Mouse (Mus musculus): Measurements from ENCODE around the gene Srpk2.

GRCm38 (mm10) chr5:23713401-23714335, 29.3 kb upstream of the Srpk2 start:
- TF ChIP-seq CTCF (IDR thresholded peaks at IDR 0.05; ENCODE audit: insufficient read depth, low read depth, low read length) (no peak), POLR2A (IDR thresholded peaks at IDR 0.05; ENCODE audit: insufficient read depth, low read depth, low read length) (no peak)

Data from olfactory bulb, adult 2 months (tissue).